Mouse (Mus musculus): ENCODE results near the gene Iffo2.

DNA sequence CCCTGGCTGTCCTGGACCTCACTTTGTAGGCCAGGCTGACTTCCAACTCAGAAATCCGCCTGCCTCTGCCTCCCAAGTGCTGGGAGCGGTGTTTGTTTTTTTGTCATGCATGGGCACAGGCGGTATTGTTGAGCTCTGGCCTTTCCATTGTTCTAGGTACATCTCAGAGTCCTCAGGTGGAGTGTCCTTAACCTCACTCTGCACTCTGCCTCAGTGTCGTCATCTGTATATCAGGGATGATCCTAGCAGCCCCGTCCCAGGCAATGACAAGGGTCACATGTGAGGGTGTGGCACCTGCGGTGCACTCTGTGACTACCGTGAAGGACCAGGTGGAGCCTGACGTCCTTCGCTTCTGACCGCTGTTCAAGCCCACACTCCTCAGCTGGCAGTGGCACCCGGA is 97.0 kb downstream of the Iffo2 start:
- TF ChIP-seq CTCF (IDR thresholded peaks at IDR 0.05; ENCODE audit: low read depth, low read length) (no peak), POLR2A (IDR thresholded peaks at IDR 0.05; ENCODE audit: borderline replicate concordance, low read depth, low read length) (no peak)

Measured in bone marrow macrophage, adult 2 months (primary cell).